Mouse (Mus musculus): ENCODE data around the gene Srsf1.

Gene Srsf1

DNA sequence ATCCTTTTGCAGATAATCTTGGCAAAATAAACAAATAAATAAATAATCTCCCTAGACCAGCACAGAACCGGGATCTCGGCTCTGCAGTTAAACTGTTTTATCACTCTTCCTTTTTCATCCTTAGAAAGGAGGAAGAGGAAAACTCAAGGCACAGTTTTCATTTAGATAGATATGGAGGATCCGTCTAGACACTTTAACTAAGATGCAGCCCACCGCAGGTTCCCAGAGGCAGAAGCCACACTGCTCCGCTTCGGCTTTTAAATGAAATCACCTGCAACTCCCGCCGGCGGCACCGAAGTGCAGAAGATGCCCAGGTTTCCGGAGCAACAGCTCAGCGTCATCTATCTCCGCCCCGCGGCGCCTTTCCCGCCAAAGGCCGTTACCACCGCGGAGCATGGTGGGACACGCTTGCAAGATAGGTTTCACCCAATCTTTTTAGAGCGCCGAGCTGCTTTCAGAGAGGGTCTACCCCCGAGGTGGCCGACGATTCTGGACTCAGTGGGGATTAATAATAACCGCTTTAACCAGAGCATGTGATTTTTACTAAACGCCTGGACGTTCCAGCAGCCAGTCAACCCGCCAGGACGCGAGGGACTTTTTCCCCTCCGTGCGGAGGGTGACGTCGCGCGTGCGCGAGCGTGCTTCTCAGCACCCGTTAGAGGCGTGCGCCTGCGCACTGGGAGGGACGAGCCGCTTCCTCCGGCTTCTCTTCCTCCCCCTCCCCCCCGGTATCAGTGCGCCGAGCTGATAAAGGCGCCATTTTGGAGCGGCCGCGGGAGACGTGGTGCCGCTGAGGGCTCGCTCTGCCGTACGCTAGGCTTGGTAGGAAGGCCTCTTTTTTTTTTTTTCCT is at the start of gene Srsf1:
Gene Srsf1, plus strand, starts transcription at position 430 of the 851 bp plus-strand sequence.
- peak; percentile 95 for DNase-seq (ENCODE audit: low read depth, low spot score)

DNA sequence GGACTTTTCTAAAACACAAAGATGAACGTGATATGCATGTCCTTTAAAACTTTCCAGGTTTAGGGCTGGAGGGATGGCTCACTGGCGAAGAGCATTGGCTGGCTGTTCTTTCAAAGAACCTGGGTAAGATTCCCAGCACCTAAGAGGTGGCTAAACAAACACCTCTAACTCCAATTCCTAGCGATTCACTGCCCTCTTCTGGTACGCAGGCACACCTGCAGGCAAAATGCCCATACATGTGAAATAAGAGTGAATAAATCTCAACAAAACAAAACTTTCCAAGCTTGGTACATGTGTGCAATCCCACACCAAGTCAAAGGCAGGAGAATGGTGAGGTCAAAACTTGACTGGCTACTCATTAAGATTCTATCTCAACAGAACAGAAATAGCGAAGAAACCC is 47.4 kb upstream of the Srsf1 start:
- no peak for DNase-seq (ENCODE audit: low read depth, low spot score)

DNA sequence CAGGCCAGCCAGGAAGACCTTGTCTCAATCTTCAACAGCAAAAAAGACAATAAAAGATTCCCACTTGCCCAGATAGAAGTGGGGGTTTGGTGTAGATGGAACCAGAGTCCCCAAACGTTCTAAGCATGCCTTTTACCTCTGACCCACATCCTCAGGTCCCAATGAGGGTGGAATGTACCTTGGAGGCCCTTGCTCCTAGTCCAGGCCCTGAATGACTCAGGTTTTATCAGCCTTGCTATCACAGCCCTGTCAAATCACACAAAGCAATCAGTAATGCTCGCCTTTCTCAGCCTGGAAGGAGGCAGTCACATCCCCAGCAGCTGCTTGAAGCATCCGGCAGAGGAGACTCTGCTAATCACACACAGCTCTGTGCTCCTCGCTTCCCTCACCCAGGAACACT is 44.4 kb upstream of the Srsf1 start:
- DNase-seq (ENCODE audit: low read depth, low spot score) = no peak

DNA sequence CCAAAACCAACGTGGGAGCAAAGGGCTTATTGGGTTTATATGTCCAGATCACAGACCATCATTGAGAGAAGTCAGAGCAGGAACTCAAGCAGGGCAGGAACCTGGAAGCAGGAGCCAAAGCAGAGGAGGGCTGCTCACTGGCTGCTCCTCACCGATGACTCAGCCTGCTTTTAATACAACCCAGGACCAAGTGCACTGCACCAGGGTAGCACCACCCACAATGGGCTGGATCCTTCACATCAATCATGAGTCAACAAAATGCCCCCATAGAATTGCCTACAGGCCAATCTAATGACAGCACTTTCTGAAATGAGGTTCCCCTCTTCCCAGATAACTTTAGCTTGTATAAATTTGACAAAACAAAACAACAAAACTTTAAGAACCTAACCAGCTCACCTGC is 43.0 kb upstream of the Srsf1 start:
- no peak for DNase-seq (ENCODE audit: low read depth, low spot score)

DNA sequence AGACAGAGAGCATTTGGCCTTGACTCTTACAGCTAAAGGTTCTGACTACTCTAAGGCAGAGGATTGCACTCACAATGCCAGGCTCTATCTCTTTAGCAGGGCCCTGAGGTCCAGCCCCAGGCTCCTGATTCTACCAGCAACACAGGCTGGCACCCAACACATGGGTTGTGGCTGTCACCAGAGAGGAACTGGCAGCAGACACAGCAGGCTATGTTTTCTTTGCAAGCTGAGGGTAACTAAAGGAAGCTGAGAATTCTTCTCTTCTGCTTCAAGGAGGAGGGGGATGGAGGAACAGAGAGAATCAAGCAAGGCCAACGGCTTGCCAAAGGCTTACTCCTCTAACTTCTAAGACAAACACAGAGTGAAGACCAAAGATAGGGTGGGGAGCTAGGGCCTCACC is 38.5 kb upstream of the Srsf1 start:
- no peak for DNase-seq (ENCODE audit: low read depth, low spot score)

DNA sequence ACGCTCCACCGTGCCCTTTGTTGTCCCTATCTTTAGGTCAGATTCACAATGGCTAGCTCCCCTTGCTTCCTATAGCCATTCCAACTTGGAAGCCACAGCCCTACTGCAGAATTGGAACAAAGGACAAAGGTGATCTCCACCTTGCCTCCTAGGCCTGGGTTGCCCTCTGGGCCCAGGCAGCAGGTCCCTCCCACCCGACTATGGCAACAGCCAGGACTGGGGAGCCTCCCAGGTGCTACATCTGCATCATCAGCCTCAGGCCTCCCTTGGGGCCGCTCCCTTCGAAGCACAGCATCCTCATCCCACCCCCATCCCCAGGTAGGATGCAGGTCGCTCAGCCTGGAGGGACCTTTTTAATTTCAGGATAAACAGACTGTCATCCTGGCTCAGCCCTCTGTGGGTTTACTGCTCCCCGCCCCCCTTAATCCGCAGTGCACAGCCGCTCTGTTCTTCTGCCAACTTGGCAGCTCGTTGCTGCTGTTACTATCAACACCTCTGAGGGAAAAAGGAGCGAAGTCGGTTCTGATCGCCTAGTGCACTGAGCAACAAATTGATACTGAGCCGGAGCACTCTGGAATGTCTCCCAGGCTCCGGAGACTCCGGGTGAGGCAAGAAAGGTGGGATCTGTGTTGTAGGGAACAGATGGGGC is 37.5 kb upstream of the Srsf1 start:
- DNase-seq (ENCODE audit: low read depth, low spot score) = no peak

DNA sequence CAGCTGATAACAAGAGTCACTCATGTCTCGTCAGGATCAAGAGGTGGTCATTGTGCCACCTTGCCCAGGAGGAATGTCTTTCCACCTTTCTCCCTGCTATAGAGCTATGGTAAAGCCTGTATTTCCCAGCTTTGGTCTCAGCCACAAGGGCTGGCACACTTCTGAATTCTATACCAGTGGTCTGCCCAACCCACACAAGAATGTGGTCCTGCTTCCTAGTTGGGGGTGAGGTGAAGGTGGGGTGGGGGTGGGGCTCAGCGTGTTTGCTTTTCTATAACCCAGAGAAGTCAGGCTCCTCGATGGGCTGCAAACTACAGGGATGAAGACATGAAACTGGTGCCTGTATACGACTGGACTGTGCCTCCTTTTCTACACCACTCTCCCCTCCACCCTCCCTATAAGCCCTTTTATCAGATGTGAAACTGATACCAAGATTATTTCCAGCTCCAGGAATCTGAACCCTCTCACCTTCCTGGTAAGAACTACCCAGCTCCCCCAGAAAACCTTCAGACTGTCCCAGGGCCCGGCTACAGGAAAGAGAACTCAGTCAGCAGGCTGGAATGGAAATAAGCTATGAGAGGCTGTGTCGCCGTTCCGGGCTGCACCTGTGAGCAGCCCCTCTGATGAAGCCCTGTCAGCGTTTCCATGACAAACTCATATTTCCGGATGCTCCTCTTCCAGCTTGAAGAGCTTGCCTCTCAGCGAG is 35.8 kb upstream of the Srsf1 start:
- DNase-seq (ENCODE audit: low read depth, low spot score) = no peak

DNA sequence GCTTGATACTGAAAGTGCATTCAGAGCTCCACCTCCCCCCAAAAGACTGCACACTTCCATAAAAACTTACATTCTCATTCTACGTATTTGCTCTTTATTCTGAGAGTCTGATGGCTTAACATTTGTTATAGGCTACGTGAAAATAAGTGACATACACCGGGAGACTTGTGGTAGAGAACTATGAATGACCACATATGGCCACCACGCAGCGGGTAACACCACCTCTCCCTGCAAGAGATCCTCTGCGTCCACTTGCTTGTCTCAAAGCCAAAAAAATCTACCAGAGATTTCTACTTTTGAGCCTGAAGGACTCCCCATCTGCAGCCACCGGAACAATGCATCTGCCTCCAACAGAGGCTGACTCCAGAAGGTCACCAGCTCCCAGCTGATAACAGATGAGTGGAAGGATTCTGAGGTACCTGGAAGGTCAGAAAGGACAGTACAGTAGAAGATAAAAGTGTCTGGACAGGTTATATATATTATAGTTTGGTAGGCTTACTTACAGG is 35.2 kb upstream of the Srsf1 start:
- no peak for DNase-seq (ENCODE audit: low read depth, low spot score)

DNA sequence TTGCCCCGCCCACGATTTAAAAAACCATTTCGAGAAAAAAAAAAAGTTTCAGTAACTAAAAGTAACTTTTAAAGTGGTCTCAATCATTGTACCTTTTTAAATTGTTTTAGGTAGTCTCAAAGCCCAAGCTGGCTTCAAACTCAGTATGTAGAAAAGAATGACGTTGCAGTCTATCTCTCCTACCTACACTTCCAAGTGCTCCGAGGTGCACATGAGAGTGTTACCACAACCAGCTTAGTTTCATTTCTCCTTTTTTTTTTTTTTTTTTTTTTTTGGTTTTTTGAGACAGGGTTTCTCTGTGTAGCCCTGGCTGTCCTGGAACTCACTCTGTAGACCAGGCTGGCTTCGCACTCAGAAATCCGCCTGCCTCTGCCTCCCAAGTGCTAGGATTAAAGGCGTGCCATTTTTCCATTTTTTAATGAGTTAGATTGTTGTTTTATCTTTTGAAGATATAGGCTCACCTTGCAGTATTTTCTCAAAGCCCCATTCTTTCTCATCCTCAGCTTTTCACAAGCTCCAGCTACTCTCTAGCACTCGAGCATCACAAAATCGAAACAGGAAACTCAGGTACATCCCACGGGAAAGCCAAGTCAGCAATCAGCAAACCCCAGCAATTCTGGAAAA is 34.4 kb upstream of the Srsf1 start:
- no peak for DNase-seq (ENCODE audit: low read depth, low spot score)

DNA sequence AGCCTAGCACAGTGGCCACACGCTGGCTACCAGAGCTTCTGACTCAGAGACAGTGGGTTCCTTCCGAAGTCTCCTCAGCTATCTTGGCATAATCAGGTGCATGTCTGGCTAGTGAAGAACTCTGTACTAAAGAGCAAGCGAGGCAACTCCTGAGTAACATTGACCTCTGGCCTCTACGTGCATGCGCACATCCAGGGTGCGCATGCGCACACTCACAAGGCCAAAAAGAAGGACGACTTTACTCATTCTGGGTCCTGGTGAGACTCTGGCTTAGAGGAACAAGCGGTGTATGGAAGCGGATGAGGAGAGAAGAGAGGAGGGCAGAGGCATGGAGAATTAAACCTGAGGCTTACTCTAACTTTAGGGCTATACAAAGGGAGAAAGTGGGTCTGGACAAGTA is 33.5 kb upstream of the Srsf1 start:
- DNase-seq (ENCODE audit: low read depth, low spot score) = no peak

DNA sequence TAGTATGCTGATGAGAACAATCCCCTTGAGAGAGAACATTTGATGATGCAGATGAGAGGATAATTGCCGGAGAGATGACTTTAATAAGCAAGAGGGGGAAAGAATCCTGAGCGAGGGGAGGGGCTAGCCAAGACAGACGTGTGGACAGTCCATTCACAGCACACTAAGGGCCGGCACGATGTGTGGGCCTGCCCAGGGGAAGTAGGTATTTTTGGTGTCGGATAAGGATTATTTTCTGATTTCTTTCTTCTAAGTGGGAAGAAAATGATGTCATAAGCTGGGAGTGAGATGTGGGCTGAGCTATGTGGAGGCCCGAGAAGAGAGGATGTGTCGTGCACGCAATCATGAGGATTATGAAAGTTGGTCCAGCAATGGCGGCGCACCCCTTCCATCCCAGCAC is 32.0 kb upstream of the Srsf1 start:
- DNase-seq (ENCODE audit: low read depth, low spot score) = no peak

DNA sequence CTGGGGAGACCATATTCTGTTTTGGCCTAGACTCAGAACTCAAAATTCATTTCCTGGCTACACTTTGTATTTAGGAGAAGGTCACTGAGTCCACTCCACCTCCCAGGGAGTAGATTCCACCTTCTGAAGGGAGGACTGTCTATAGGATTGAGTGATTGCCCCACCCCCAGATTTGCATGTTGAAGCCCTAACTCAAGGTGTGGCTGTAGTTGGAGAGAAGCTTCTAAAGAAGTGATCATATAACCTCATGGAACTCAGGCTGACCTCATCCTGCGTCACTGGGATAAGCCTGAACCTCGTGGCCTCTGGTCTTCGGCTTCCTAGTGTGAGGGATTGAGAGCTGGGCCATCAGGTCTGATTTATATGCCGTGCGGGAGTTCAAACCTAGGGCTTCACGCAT is 31.4 kb upstream of the Srsf1 start:
- no peak for DNase-seq (ENCODE audit: low read depth, low spot score)

DNA sequence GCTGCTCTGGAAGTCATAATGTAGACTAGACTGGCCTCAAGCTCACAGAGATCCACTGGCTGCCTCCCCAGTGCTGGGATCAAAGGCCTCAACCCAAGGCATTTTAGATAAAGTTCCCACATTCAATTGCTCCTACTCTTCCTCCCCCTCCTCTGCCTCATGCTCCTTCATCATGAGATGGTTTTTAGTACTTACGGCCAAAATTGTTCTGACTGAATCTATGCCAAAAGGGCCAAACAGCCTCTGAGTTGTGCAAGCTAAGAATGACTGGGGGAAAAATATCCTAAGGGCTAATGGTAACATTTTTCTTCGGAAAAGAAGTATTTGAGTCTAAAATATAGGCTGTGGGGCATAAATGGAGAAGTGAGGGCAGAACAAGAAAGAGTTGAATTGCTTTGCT is 23.2 kb upstream of the Srsf1 start:
- DNase-seq (ENCODE audit: low read depth, low spot score) = no peak

DNA sequence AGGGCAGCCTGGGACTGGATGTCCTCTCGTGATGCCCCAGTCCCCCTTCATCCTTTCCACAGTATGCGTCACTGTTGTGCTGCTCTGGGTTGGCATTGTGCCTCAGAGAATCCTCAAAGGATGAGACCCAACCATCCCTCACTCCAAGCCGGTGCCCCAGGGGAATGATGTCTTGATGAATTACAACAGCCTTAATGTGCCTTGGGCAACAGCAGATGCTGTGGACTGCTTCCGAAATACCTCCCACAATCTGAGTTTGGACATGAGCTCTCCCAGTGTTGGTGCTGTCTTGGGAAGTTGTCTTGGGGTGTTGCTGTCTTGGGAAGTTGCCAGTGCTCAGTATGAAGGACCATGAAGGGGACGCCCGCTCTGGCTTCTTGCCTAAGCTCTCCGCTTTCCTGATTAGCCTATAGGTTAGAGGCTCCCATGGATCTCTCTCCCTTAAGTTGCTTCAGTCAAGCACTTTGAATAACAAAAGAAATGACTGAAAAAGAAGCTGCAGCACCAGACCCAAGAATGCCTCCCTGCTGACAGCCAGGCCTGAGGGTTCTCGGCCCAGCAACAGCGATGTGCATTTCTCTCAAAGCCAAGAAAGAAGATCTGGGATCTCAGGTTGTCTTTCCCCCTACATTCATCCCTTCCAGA is 19.7 kb upstream of the Srsf1 start:
- no peak for DNase-seq (ENCODE audit: low read depth, low spot score)

DNA sequence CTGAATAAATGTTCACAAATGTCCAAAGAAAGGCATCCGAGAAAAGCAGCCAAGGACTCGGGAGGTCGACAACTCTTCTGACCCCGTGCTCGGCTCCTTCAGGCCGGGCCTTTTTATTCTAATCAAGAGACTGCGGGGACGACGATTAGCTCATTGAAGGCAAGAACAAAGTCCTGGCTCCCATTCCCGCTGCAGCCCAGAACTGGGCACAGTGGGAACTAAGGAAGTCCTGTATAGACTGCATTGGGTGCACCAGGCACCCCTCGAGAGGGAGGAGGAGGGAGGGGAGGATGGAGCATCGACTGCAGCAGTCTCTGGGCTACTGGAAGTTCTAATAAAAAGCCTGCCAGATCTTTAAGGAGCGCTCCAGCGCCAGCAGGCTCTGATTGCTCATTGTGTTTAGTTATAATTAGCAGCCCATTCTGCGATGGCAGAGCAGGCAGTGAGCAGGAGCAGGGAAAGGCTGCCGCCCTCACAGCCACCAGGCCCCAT is 18.9 kb upstream of the Srsf1 start:
- DNase-seq (ENCODE audit: low read depth, low spot score) = no peak

DNA sequence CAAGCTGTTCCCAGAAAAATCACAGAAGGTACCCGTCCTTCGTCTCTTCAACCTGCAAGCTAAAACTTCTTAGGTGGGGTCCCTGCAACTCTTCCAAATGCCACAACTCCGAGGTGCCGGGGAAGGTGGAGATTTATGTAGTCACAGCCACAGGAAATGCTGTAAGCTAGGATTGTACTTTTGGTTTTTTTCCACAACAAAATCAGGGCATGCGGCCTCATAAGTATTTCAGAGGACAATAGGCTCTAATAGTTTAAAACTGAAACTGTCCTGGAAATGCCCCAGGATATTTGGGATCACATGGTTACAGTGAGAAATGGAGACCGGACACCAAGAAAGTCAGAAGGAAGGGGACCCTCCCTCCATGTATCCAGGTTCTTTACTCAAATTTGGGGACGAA is 17.0 kb upstream of the Srsf1 start:
- no peak for DNase-seq (ENCODE audit: low read depth, low spot score)

DNA sequence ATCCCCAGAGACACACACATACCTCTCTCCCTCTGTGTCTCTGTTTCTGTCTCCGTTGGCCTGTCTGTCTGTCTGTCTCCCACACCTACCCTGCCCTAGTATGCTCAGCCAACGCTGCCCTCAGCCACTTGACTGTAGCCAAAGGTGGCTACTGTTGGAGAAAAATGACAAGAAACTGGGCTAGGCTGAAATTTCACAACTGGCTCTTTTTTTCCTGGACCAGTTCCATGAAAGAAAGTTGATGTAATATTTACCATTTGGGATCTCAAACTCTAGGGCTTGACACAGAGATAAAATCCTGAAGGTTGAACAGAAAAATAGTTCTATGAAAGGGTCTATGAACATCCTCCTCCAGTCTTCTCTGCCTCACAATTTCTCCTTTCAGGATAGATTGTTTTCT is 16.3 kb upstream of the Srsf1 start:
- no peak for DNase-seq (ENCODE audit: low read depth, low spot score)

DNA sequence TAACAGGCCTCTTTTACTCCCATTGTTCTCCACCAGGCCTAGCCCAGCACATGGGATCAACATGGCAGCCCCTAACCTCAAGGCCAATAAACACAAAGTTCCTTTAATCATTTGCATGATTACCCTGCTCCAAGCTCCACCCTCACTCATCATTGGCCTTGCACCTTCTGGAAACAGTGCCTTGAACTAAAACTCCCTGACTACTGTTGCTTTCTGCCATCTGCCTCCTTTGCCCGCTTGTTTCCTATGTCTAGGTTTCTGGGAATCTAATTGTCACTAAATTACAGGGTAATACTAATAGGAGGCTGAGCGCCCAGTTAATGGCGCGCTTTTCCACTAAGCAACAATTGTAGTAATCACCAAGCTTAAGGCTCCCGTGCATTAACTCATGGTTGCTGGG is 15.4 kb upstream of the Srsf1 start:
- no peak for DNase-seq (ENCODE audit: low read depth, low spot score)

DNA sequence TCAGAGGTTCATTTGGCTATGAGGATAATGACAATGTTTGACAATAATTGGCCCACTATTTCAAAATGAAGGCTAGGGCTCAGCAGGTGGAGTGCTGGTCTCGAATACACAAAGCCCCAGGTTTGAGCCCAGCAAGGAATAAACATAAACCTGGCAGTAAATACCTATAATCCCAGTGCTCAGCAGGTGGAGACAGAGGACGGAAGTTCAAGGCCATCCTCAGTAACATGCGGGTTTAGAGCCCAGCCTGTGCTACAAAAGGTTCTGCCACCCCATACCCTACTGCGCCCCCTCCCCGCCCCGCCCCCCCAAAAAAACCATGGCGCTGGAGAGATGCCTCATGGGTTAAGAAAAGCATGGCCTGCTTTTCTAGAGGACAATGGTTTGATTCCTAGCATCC is 11.2 kb upstream of the Srsf1 start:
- no peak for DNase-seq (ENCODE audit: low read depth, low spot score)

DNA sequence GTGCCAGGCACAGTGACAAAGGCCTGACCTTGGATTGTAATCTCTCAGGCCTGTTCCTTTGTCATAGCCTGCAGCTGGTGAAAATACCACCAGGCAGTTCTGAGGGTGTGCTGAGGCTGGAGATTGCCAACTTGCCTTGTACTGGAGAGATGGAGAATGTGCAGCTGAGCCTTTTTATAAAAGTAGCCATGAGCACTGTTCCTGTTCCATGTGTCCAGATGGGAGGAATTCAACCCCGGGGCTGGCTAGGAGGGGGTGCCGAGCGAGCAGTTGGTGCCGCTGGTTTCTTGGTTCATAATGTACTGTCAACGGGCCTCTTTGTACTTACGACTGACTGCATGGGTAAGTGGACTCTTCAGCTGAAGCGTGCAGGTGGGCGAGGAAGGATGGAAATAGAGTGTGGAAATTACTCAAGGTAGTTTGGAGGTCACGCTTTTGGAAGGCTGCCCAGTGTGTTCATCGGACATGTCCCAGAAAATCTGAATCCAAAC is 10.4 kb upstream of the Srsf1 start:
- DNase-seq (ENCODE audit: low read depth, low spot score) = no peak

DNA sequence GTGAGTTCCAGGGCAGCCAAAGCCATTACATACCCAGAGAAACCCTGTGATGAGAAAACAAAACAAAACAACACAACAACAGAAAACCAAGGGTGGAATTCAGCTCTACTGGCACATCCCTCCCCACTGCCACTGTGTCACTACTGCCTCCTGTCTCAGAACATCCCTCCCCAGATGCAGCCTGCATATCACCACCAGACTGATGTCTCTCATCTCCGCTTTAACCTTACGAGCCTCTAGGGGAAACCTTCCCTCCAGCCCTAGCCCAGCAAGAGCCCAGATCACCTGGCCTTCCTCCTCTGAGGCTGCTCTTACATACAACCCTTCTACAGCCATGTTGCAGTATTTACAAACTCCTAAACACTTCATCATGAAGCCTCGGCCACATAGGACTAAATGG is 9.8 kb upstream of the Srsf1 start:
- no peak for DNase-seq (ENCODE audit: low read depth, low spot score)
